Comparison of ENCODE assay signal across 29 mouse cellular contexts in genomic region chr7:67917753-67918152, GRCm38 (mm10). TPM values are rescaled to one million over a fixed set of nuclear protein-coding genes. Genes with fewer than 3 reads are reported as not detected.
DNase-seq lines count a peak whose midpoint lies in the region; ATAC-seq lines count a peak whose summit lies in the region.
"Had no signal": no experiment of that assay in that cellular context is flagged by ENCODE, and none has a peak within 500 bp of the region (broad histone marks: within the 10 kb centered on the region; RNA-seq: fewer than 3 reads in every experiment).

No protein-coding gene starts in this region.

- peaks cover 4% of the 10 kb centered on the region; the same call in 1 of the 2 replicates for H3K4me1 ChIP-seq in kidney, embryonic 14.5 days (ENCODE audit: control insufficient read depth, insufficient read depth, low read length)
- H3K4me1 ChIP-seq: embryonic facial prominence, embryonic 15.5 days; forebrain, embryonic 13.5 days; neural tube, embryonic 12.5 days had no signal

- H3K9ac ChIP-seq in kidney, embryonic 14.5 days (ENCODE audit: low read depth, low read length), result no peak overlapping the region
- H3K9ac ChIP-seq: embryonic facial prominence, embryonic 15.5 days; forebrain, embryonic 13.5 days; hindbrain, embryonic 14.5 days; limb, embryonic 15.5 days; liver, embryonic 14.5 days; lung, embryonic 14.5 days; neural tube, embryonic 12.5 days had no signal

- intact Hi-C loops in heart, postnatal 14 days (cut with DNase I), result no loop called here

- H3K9me3 ChIP-seq in kidney, embryonic 14.5 days (ENCODE audit: control insufficient read depth, low read length), result no peaks in the 10 kb centered on the region
- H3K9me3 ChIP-seq: embryonic facial prominence, embryonic 10.5 days; embryonic facial prominence, embryonic 15.5 days; forebrain, embryonic 13.5 days; limb, embryonic 15.5 days; neural tube, embryonic 12.5 days had no signal

- no peak overlapping the region for H3K4me3 ChIP-seq in kidney, embryonic 14.5 days (ENCODE audit: low read length)
- H3K4me3 ChIP-seq: embryonic facial prominence, embryonic 10.5 days; embryonic facial prominence, embryonic 15.5 days; forebrain, embryonic 13.5 days; heart, adult 2 months; layer of hippocampus, adult 2 months; limb, embryonic 15.5 days; myocyte; neural tube, embryonic 12.5 days had no signal

- 93% methylated on average over 2 of the region's 2 CpGs for WGBS in kidney, embryonic 14.5 days

- H3K36me3 ChIP-seq in kidney, embryonic 14.5 days (ENCODE audit: control insufficient read depth, insufficient read depth, low read length), result no peaks in the 10 kb centered on the region
- H3K36me3 ChIP-seq: embryonic facial prominence, embryonic 10.5 days; embryonic facial prominence, embryonic 15.5 days; limb, embryonic 15.5 days; neural tube, embryonic 12.5 days had no signal

- no peaks in the 10 kb centered on the region for H3K27me3 ChIP-seq in kidney, embryonic 14.5 days (ENCODE audit: control insufficient read depth, insufficient read depth, low read length)
- H3K27me3 ChIP-seq: embryonic facial prominence, embryonic 15.5 days; forebrain, embryonic 13.5 days; limb, embryonic 15.5 days; neural tube, embryonic 12.5 days had no signal

- ATAC-seq in kidney, embryonic 14.5 days (ENCODE audit: low FRiP score, low TSS enrichment), result no peak
- ATAC-seq: forebrain, embryonic 13.5 days; midbrain, embryonic 16.5 days had no signal

- DNase-seq in heart, adult 11 months, result peak; percentile 30
- DNase-seq in heart, postnatal 14 days, result no peak
- peak; percentile 73 for DNase-seq in kidney, adult 18-20 months
- DNase-seq in testis, postnatal 10 days (ENCODE audit: low spot score), result peak; percentile 37
- no peak for DNase-seq in testis, postnatal 14 days (ENCODE audit: low spot score)
- DNase-seq in layer of hippocampus, postnatal 25 days (ENCODE audit: extremely low spot score in 1 of 2, low spot score in 1 of 2), result no peak
- no peak for DNase-seq in ovary, postnatal 10 days (ENCODE audit: low spot score)
- DNase-seq: adrenal gland, adult 8-10 months; cerebellum, adult 2 months; cerebellum, postnatal 14 days; gastrocnemius, postnatal 14 days; heart, adult 2 months; right cerebral cortex, postnatal 4 days; thymus, postnatal 4 days had no signal

- no peak overlapping the region for H3K4me2 ChIP-seq in kidney, embryonic 14.5 days (replicated peaks; ENCODE audit: low read depth, low read length)
- H3K4me2 ChIP-seq: embryonic facial prominence, embryonic 15.5 days; forebrain, embryonic 13.5 days; hindbrain, embryonic 14.5 days; limb, embryonic 15.5 days; lung, embryonic 14.5 days; midbrain, embryonic 11.5 days; neural tube, embryonic 12.5 days had no signal

- H3K27ac ChIP-seq in kidney, embryonic 14.5 days (ENCODE audit: low read depth, low read length), result no peak overlapping the region
- H3K27ac ChIP-seq: embryonic facial prominence, embryonic 10.5 days; embryonic facial prominence, embryonic 15.5 days; forebrain, embryonic 13.5 days; heart, adult 2 months; hindbrain, embryonic 14.5 days; kidney, postnatal 0 days; layer of hippocampus, adult 2 months; limb, embryonic 15.5 days; liver, embryonic 14.5 days; neural tube, embryonic 12.5 days; stomach, postnatal 0 days had no signal

RNA-seq across cellular contexts. Expression of gene Igf1r, which starts 34.9 kb away (rescaled TPM):
- total RNA-seq in heart, postnatal 14 days (2021), result 10 to 100 TPM; 17.9 to 21.3 TPM
- 29.7 and 31.6 TPM in 2 replicates for polyA plus RNA-seq in kidney, embryonic 14.5 days (2014; fragmentation: Nextera tagmentation; extraction: Ambion mirVana)
- 10 to 100 TPM; 32.5 to 38.4 TPM for total RNA-seq in layer of hippocampus, postnatal 25 days (2021)

Comparison
In these comparisons a context has a peak if more than half of its experiments do, and no peak if none do; other contexts are left out.
1. DNase-seq: peak in heart, adult 11 months (single experiment), kidney, adult 18-20 months (single experiment) and testis, postnatal 10 days (single experiment); none in heart, postnatal 14 days (0 of 2), testis, postnatal 14 days (single experiment), layer of hippocampus, postnatal 25 days (0 of 2) and ovary, postnatal 10 days (single experiment).